Mouse (Mus musculus): ENCODE measurements at regions not wholly inside any gene's neighbourhood (a gene's known extent, or its start where the extent isn't known, plus 50 kb on each side); places are given as distances from the start of the nearest gene placed in this dataset.
A peak's percentile ranks its signal among the peaks of the same experiment; 100 is the strongest.
"Not testable (repeated sequence)": the region's sequence is repeated elsewhere in the genome, so short reads cannot be mapped to it uniquely, and the experiment has no call there.

DNA sequence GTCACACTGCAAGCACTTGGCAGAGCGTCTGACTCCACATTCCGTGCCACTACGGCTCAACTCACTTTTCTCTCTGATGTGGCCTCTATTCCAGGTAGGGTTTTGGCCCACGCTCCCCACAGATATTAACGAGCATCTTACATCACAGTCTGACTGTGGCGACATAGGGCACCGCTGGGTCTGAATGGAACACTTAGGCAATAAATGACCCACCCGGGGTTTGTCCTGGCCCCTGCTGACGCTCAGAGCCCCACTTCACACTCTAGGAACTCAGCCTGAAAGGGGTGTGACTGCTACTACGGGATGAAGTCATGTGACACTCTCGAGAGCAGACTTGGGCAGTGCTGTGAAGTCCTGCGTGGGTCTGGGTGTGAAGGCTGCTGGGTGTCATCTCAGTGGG lies 475.9 kb downstream of the Zfp704 start:
- no peak for DNase-seq

DNA sequence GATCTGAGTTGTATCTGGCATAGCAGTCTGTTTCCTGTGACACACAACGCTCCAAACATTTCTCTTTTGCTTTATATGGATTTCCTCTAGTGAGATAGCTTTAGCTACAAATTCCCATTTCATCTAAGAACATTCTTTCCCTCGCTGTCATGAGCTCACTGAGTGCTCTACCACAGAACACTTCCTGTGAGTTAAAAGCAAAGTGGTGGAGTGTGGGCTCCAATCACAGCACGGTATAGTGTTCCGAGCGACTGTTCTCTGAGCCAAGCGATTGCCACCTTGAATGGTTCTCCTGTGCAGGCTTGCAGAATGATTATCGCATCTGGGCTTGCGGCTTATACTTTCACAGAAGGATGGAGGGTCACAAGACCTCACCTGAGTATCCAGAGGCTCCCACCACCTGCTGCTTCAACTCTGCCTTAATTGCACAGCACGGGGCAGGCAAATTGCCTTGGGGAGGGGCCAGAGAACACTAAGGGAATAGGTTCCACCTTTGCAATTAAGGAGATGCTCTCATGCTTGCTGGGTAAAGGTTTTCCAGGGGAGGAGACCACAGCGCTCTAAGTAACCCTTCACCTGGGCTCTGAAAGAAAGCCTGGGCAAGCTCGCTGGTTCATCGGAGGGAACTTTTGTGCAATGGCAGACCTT lies 477.7 kb downstream of the Zfp704 start:
- no peak for DNase-seq

DNA sequence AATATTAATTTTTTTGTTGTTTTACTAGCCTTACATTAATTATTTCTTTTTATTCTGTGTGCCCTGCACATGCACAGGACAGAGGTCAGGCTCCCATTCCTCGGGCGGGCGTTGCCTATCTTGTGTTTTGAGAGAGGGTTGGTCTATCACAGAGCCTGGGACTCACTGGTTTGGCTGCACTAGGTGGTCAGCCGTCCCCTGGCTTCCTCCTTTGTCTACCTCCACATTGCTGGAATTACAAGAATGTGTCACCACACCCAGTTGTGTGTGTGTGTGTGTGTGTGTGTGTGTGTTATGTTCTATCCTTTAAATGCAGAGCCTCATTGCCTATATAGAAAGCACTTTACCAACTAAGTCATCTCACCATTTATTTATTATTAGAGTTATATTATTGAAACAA lies 478.5 kb downstream of the Zfp704 start:
- no peak for DNase-seq

DNA sequence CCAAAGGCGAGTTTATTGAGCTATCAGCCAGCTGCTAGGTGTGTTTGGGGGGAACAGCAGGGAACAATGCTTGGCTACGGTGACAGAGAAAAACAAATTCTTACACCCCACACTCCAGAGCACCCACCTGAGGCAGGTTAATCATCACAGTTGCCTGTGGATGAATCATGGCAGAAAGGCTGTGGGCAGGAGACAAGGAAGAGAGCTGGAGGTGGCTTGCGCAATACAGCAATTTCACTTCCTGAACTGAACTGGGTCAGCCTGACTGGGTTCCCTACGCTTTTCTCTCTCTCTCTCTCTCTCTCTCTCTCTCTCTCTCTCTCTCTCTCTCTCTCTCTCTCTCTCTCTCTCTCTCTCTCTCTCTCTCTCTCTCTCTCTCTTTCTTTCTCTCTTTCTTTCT lies 481.5 kb downstream of the Zfp704 start:
- no peak for DNase-seq

DNA sequence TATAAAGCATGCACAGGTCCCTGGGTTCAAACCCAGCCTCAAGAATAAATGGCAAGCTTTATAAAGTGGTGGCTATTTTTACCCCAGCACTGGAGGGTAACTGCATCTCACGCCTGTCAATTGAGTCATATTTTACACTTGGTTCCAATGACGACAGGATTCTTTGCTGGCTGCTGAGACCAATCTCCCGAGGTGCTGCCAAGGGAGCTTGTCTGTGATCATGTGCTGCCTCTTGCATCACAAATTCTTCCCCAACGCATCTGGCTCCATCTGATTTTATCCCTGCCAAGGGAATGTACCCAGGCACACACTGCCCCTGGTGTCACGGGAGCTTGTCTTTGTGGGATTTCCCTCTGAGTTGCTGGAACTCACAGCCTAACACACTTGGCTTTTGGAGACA lies 486.8 kb downstream of the Zfp704 start:
- peak; percentile 39 for DNase-seq

DNA sequence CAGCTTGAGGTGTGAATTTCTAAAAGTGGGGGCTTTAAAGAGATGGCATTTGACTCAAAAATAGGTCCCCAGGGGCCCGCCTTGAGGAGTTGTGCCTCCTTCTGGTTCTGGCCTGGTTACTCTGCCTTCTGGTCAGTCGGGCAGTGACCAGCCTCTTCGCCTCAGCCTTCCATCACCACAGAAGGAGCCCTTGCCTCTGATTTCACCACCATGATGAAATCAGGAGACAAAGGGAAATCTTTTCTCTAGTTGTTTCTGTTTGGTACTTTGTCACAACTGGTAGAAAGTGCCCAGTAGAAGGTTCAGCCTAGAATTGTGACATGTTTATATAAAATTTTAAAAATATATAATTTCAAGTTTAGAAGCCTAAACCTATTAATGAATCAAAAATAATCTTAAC lies 492.0 kb downstream of the Zfp704 start:
- DNase-seq = no peak

DNA sequence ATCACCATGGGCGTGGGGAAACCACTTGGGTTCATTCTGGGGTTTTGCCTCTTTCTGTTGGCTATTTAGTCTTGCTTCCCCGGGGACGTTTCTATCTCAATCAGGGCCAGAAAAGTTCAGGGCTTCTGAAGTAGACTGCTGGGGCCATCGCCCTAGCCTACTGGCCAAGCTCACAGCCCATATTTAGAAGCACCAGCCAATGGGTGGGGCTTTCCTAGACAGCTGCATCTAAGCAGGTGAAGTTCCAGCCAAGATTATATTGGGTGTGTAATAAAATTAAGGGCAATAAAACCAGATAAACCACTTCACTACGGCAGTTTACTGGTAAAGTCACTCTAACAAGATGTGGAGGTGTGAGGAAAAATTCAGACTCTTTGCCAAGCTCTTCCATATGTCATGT lies 496.5 kb downstream of the Zfp704 start:
- DNase-seq = no peak

DNA sequence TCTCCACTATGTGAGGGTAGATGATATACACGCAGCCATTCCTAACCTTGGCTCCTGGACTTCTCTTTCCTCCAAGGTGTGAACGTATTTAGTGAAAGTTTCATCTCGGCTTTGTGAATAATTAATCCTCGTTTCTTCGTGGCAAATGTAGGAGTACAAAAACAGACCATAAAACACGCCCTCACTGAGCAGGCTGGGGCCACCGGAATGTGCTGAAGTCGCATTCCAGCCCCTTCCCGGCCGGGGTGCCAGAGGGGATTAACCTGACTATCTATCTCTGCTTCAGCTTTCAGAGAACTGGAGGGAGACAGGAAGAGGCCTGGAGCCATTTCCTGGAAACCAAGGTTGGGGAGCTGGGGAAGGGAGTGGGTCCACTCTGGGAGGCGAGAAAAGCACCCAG lies 499.1 kb downstream of the Zfp704 start:
- no peak for DNase-seq

DNA sequence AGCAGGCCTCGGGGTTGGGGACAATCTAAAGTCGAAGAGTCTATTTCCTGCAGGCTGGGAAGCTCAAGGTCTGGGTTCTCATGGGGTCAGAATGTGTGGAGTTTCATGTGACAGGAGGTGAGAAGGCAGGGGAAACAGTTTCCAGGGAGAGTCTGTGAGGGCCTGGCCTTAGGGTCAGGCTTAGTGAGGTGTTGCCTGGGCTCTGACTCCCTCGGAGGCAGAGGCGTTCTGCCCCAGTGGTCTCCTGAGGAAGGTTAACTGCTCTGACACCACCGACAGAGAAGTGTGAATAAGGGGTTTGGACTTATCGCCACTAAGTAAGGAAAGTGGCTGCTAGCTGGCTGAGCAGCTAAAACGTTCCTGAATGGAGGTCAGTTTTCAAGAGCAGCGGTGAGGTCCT lies 499.9 kb downstream of the Zfp704 start:
- no peak for DNase-seq

DNA sequence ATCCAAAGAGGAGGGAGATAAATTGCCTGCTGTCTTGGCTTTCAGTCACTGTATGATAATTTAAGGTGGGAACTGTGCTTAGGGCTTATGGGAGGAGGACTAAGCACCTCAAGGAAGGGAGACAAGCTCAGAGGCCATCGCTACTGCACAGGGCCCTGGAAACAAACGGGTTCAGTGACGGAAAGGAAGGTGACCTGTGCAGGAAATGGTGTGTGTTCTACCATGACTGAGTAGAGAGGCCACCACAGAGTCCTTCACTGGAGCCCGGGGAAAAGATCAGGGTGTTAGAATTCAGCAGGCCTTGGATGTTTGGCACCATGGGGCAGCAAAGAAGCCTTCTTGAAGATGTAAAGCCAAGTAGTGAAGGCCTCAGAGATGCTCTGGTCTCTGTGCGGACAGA lies 500.4 kb downstream of the Zfp704 start:
- no peak for DNase-seq

DNA sequence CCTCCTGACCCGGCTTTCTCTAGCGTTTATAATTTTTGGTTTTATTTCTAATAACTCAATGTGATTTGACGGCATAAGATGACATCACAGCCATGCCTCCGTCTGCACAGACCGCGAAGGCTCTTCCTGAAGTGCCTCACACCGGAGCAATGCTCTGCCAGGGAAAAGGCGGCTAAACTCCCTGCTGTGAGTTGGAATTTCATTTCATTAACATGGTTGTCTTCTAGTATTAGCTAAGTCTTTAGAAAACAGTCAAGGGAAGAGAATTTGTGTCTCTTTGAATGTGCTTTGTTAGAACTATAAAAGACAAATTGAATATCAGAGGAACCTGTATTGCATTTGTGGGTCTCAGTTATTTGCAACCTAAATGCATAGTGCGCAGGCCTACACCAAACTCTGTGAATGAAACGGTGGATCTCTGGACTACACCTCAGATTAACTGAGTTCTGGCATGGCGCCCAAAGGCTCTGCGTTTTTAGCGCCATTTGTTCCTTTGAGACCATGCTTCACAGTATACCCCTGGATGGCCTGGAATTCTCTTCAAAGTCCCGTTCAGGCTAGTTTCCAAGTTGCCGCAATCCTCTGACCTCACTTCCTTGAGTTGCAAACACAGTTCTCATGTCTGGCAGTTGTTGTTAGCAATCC lies 502.0 kb downstream of the Zfp704 start:
- DNase-seq = no peak

DNA sequence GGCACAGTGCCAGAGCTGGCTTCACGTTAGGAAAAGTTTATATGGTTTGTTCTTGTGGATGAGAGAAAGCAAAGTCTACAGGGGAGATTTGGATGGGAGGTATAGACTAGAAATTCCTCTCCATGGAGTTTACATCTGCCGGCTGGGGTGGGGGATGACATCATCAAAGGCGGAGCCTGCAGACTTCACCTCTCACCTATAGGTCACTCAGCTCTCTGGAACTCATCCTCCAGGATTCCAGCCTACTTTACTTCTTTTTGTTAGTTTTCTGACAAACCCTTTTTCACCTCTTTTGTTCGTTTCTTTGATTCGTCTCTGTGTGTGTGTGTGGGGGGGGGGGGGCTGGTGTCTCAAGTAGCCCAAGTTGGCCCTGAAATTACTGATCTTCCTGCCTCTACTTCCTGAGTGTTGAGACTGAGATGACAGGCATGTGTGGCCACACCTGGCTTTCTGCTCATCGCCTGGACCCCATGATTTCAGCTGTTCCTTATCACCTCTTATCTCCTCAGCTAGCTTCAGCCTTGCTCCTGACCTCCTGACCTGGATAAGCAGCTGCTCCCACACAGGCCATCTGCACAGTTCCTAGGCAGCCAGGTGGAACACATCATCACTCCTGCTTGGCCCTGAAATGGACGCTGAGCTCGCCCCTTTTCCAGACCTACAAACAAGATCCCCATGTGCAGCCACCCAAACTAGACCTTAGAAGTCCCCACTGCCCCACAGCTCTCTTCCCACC lies 504.5 kb downstream of the Zfp704 start:
- DNase-seq = no peak

DNA sequence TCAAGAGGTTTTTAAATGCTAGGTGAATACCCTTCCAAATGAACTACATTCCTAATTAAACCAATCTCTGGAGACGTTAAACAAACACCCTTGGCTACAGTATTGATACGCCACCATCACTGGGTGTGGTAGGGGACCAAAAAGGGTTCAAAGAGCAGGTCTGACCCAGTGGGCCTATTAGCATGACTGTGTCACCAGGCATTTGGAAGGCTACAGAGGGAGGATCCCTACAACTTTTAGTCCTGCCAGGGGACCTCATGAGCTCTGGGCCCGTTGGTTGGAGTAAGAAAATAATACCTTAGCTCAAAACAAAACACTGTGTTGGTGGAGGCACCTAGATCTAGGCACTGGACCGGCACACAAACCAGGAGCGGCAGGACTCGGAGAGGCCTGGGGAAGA lies 506.4 kb downstream of the Zfp704 start:
- DNase-seq = no peak

DNA sequence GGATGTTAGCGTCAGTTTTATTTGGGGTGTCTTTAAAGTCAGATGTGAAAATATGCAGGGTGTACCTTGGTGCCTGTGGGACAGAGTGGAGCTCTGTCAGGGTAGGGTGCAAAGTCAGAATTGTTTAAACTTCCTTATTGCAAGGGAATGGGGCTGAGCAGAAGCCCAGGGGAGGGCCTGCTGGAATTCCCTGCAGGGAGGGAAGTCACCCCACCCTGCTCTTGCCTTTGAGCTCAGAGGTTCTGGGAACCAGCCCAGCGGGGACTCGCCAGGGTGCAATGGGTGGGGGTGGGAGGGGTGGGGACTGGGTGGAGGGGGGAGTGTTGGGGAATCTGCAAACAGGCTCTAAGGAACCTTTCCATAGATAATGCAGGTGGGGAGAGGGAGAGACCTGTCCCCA lies 508.6 kb downstream of the Zfp704 start:
- no peak for DNase-seq

DNA sequence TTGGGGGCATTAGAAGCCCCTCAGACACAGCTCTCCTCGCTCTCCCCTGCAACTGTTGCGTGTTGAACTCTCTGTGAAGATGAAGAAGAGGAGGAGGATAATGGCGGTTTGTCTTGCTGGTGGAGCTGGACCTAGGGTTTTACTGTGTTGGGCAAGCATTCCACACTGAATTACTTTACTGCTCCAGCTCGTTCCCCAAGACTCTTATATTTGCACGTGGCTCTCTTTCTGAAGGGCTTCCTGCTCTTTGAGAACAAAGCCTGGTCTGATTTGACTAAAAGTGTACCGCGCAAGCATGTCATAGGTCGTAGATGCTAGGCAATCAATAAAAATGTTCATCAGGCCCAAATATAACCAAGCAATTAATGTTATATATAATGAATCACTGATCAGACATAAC lies 509.1 kb downstream of the Zfp704 start:
- no peak for DNase-seq

DNA sequence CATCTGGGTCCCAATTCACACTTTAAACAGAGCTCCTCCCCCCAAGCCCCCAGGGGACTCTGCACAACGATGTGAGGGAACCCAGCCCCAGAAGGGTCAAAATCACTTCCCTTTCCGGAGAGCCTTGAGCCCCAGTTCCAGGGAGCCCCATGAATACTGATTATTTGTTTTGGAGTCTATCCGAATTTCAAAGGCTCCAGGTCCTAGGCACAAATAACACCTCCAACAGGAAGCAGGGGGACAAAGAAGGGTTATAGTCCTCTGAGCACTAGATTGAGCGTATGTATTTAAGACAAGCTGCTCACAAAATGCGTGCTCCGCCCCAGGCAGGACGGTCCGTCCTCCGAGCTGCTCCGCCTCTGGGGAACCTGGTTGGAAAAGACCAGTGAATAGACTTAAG lies 511.4 kb downstream of the Zfp704 start:
- DNase-seq = no peak

DNA sequence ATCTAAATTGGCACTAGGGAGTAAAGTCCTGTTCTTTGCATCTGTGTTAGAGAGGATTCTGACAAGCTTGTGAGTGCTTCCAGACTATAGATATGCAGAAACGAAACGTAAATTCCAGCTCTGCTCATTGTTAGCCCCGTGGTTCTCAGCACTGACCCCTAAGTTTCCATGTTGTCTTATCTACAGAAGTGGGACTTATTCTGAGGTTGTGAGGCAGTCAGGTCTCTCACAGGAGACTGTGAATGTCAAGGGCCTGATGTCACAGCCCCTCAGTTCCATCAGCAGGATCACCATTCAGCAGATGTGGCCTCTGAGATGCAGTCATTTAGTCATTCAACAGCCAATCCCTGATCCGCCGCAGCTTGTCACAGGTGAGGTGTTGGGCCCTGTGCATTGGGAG lies 525.8 kb downstream of the Zfp704 start:
- DNase-seq = no peak

DNA sequence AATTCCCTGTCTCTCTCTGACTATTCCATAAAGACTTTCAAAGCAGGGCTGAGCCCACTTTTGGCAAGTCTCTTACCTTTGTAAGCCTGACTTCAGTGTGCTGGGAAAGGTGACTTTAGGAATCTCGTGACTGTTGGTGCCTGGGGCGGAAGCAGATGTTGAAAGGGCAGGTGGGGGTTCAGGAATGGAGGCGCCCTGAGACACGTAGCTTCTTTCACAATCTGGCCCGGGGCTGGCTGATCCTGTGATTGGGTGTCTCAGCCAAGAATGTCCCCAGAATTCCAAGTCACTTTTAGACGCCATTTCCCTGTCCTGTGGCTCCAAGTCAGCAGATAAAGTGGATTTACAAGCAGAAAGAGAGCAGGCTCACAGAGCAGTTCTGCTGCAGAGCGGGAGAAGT lies 527.8 kb downstream of the Zfp704 start:
- DNase-seq = no peak

DNA sequence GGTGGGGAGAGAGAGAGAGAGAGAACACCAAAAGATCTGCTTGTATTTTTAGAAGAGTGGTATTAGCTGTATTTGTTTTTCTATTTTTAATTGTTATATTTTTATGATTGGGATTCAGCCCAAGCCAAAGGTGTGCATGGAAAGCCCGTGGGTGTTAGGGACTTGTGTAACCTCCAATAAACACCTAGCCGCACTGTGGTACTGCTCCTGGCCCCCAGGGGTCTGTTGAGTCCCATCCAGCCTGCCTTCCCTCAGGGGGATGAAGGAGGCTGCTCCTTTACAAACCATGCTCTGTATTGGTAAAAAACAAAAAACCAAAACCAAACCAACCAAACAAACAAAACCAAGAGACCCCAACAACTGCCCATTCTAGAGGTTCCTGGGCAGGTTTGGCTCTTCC lies 531.7 kb downstream of the Zfp704 start:
- DNase-seq = no peak

DNA sequence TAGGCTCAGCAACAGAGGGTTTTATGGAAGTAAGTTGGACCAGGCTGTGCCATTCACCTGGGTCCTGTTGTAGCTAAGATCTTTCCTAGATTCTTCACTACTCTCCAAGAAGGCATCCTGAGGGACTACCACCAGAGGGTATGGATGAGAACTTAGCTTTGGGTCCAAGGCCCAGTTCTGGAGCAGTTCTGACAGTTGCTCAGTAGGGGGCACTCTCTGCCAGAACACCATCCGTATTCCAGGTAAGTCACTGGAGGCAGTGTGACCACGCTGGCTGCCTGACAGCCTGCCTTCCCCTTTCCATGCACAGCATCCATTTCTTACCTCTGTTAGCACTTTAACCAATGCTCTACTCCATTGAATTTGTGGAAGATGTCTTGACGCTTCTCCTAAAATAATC lies 533.2 kb downstream of the Zfp704 start:
- DNase-seq = no peak

DNA sequence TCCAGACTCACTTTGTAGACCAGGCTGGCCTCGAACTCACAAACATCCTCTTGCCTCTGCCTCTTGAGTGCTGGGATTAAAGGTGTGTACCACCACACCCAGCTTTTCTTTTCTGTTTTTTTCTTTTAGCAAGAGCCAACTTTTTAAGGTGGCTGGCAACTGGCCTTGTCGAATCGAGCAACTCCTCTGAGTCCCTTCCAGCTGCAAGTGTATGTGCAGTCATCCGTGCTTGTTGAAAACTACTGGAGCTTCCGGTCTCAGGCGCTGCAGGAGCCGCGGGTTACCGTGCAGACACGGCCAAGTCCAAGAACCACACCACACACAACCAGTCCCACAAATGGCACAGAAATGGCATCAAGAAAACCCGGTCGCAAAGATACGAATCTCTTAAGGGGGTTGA lies 537.4 kb downstream of the Zfp704 start:
- not testable (repeated sequence) for DNase-seq

DNA sequence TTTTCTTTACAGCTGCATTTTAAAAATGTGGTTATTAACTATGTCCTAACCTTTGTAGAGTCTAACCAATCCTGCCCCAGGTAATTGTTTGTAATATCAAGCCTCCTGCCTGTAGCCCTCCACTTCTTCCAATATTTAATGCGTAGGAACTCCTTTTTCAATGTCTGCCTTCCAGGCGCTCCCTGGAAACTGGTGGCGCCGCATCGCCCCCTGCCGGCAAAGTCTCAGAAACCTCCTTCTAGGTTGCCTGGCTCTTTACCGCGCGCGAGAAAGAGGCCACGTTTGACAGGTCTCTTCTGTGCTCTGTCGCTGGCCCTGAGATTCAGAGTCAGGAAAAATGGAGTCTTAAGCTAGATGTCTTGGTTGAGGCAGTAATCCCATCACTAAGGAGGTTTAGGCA lies 542.8 kb downstream of the Zfp704 start:
- peak; percentile 40 for DNase-seq

DNA sequence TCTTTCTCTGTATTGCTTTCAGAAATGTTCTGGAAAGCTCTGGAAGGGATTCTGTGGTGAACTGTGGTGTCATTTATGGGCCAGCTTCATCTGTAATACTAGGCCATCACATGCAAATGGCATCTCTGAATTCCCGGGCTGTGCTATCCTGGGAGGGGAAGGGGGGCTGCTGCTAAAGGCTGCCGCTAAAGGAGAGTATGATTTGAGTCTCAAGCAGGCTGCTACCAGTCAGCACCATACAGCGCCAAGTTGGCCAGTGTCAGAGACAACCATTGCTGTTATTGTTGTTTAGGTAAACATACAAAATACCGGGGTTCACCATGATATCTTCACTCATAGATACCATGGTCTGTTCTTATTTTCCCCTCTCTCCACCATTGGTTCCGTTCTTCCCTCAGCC lies 543.5 kb downstream of the Zfp704 start:
- DNase-seq = no peak

DNA sequence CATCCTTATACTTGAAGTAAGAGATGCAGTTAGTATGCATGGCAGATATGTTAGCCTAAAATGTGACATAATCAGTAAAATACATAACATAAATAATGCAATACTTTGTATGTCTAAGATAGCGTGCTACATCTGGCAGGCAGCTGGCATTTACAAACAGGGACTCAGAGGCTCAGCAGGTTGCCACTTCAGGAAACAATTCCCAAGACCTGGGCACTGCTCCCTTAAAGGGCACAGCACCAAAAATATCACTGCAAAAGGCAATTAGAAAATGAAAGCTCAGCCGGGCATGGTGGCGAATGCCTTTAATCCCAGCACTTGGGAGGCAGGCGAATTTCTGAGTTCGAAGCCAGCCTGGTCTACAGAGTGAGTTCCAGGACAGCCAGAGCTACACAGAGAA lies 544.0 kb downstream of the Zfp704 start:
- DNase-seq = no peak

Data from gastrocnemius, postnatal 25 days (tissue).